Mouse (Mus musculus) liver (tissue): ENCODE measurements around the gene Mpdz.

ENCODE experiments used
- DNase-seq: peaks from one replicate; pipeline ENCODE4 v3.0.0-alpha.2; 2020; ENCODE audit warnings: mixed read lengths

Mpdz gene

DNA sequence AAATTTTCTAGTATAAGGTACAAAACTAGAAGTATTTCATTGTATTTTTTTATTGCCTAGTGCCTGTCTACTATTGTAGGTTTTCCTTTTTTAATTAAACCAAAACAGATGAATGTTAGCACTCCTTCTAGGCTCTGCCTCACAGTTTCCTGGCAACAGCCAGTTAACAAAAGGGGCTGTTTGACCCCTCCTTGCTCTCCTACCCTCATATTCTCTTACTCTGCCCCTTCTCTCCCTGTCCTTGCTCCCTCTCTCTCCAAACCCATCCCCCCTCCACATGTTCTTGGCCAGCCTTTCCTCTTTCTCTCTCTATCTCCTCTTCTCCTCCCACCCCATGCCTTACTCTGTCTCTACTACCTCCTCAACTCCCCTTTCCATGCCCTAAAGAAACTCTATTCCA, 53.4 kb downstream of the Mpdz start:
- DNase-seq = no peak

- DNase-seq = no peak
Observed at GRCm38 (mm10) chr4:81387644-81388043, 55.0 kb downstream of the Mpdz start.

DNA sequence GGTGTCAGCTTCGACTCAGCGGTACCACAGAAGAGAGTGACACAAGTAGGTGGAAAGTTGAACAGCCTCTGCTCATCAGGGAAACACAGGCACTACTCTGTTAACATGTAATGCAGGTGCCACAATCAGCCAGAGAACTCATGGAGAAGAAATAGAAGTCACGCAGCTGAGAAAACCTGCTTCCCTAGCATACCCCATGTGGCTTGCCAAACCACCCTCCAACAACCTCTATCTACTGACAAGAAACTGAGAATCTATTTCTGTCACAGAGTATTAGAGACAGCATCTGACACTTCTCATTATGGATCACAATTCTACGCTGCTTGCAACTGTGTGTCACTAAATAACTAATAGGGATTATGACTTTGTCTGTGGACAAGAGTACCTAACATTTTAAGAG, 70.3 kb downstream of the Mpdz start:
- DNase-seq = no peak

DNA sequence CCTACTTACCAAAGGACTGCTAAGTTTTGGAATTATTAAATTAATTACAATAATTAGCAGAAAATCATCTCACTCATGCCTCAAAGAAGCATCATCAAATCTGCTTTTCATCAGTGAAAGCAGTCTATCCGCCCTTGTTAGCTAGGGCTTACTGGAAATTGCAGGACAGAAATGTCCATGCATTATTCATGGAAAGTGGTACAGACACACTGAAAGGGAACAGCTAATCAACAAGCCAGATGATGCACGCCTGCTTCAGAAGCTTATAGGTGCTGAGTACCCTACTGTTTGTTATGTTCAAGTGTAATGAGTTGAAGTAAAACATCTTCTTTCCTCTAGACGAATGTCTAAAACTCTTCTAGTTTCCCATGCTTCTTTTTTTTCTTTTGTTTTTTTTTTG, 91.2 kb downstream of the Mpdz start:
- no peak for DNase-seq

DNA sequence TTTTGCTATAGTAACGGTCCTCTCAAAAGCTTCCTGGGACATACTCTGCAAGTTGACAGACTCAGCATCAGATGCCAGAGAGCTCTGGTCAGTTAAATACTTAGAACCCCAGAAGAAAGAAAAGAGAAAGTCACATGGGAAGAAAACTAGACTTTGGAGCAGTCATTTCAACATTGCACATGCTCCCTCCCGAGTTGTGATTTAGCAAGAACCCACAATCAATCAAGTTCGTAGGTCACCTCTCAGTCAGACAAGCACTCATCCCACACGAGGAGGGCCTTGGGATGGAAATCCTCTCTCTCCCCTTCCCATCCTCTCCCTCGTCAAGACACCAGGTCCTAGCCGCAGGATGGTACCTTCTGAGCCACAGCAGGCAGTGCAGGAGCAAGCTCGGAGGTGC, 94.0 kb downstream of the Mpdz start:
- DNase-seq = no peak

DNA sequence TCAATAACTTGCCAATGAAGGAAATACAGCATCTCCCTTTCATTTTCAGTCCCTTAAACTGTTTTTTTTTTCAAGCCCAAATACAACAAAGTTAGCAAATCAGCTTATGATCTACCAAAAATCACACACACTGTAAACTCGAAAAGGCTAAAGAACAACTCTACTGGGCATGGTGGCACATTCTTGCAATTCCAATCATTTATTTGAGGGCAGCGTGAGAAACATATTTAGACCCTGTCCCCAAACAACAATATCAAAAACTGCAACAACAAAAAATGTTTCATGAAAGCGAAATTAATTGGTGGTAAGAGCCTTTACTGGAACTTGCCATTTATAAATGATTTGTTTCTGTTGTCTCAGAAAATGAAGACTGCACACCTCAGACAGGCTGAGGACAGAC, 97.5 kb downstream of the Mpdz start:
- no peak for DNase-seq

DNA sequence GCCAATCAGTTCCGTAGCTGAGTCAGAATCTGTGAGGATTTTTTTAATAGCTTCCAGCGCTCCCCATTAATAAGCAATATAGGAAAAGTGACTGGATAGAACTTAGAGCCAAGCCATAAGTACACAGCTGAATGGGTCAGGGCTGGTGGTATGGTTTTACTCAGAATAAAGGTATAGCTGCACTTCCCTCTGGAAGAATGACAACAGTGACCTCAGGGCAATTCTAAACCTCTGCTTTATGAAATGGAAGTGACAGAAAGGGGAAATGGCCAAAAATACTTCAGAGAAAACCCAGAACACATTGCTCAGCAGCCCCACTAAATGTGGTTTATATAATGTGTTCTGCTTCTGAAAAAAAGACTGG, 109.0 kb downstream of the Mpdz start:
- DNase-seq = no peak

GRCm38 (mm10) chr4:81332901-81333627, 109.6 kb downstream of the Mpdz start:
- no peak for DNase-seq

- DNase-seq = no peak
Observed at GRCm38 (mm10) chr4:81332439-81332841, 110.2 kb downstream of the Mpdz start.

GRCm38 (mm10) chr4:81327694-81328093, 114.9 kb downstream of the Mpdz start:
- DNase-seq = no peak

GRCm38 (mm10) chr4:81323853-81324252, 118.8 kb downstream of the Mpdz start:
- no peak for DNase-seq

GRCm38 (mm10) chr4:81322232-81322631, 120.4 kb downstream of the Mpdz start:
- DNase-seq = no peak

- no peak for DNase-seq
Observed at GRCm38 (mm10) chr4:81314618-81315017, 128.0 kb downstream of the Mpdz start.

DNA sequence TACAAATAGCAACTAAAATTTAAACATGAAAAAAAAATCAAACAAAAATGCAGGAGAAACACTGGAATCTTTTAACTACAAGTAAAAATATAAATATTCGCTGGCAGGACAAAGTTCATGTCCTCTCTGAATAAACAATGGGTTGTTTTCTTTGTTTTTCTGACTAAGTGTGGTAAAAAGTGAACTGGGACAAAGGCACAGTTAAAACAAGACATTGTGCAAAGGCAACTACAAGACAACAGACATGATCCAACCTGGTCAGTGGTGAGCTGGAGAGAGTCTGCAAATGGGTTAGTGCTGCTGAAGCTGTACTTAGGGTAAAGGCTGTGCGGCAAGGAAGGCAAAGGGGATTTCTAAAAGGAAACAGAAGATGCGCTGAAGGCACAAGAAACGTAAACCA, 129.4 kb downstream of the Mpdz start:
- DNase-seq = no peak

DNA sequence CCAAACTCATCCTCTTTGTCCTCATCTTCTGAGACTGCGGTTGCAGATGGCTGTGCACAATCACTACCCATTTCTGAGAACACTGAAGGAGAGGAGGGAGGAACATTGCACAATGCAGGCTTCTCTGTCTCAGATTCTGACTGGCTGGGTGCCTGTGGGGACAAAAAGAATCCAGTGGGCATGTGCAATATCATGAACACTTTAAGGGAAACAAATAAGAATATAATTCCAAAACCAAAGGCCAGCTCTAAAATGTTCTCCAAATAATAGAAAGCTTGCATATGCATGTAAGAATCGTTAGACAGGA, 132.5 kb downstream of the Mpdz start:
- no peak for DNase-seq

DNA sequence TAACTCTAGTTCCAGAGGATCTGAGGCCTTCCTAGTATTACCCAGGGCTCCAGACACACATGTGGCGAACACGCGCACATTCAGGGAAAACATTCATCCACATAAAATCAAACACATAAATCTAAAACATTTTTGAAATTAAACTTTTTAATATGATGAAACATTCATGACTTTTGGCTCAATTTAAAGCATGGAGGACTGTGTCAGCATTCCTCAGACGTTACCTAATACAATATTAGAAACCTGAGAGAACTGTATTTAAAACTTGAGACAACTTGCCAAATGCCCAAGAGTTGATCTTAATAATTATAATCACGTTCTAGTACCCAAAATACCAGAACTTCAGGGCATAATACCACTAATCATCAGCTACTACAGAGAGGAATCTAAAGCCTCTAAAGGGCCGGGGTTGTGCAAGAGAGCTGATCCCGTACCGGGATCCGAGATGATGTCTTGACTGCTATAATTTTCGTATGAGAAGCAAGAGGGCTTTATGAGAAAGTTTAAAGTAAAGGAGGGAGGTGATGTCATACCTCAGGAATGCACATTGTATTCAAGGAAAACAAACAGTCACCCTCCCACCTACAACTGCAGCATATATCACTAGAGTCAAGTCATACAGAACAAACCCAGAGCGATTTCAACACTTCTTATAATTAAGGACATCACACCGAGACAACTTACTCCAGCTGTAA, 133.0 kb downstream of the Mpdz start:
- no peak for DNase-seq

- no peak for DNase-seq
Observed at GRCm38 (mm10) chr4:81307596-81308265, 134.9 kb downstream of the Mpdz start.

GRCm38 (mm10) chr4:81302056-81302455, 140.6 kb downstream of the Mpdz start:
- DNase-seq = no peak

DNA sequence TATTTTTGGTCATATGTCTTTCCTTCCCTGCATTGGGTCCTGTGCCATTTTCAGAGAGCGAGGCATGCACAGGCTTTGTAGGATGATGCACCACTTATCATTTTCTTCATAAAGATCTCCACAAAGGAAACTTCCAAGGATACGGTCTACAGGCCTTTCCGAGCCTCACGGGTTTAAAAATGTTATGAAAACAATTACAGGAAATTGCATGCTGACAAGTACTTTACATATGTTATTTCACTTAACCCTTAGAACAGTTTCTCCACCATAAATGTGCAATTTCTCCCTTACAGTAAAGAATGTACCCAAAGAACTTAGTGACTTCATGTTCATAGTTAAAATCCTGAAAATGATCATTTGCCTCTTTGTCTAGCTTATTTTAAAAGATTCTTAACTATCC, 144.2 kb downstream of the Mpdz start:
- DNase-seq = no peak

- no peak for DNase-seq
Observed at GRCm38 (mm10) chr4:81293309-81293708, 149.3 kb downstream of the Mpdz start.

DNA sequence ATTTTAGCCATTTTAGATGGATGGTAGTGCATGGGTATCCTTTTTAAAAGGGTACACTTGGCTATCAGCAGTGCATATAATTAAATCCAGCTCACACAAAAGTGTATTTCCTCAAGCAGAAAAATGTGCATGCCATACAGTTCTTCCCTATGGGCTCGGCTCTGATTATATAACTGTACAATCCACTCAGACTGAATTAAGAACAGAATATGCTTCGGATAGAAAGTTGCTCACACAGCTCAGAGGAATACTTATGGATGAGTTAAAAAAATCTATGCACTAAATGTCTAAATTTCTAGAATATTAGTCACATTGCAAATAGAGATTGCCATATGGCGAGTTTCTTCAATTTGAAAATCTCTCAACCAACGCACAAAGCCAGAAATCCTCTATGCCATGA, 157.1 kb downstream of the Mpdz start:
- no peak for DNase-seq

DNA sequence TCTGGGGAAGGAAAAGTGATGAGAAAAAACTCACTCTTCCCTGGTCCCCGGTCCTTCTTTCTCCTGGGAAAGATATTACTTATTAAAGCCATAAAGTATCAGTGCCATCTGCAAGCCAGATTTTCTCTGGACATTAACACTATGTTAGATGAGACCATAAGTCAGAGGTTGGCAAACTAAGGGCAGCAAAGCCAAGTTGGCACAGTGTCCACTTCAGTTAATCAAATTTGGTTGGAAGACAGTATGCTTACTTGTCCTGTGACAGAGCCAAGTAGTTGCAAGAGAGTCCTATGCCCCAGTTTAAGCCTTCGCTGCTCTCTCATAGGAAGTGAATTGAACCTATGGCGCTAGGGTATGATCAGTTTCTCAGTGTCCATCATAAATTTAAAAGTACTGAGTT, 159.0 kb downstream of the Mpdz start:
- no peak for DNase-seq

GRCm38 (mm10) chr4:81283081-81283480, 159.5 kb downstream of the Mpdz start:
- no peak for DNase-seq

DNA sequence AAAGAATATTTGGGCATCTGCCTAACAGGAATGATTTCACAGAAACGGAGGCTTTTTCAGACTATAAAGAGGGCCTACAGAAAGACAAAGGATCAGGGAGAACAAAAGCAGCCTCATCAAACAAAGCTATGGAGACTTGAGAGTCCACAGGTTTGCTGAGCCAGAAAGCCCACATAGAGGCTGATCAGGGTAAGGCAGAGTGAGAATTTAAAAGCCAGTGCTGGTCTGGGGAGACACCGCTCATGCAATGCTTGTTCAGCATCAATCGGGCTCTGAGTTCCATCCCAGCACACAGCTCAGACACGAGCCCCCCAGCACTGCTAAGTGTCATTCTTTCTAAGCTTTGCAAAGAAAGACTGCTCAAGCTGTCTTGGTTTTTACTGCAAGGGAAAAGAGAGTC, 162.5 kb downstream of the Mpdz start:
- no peak for DNase-seq

DNA sequence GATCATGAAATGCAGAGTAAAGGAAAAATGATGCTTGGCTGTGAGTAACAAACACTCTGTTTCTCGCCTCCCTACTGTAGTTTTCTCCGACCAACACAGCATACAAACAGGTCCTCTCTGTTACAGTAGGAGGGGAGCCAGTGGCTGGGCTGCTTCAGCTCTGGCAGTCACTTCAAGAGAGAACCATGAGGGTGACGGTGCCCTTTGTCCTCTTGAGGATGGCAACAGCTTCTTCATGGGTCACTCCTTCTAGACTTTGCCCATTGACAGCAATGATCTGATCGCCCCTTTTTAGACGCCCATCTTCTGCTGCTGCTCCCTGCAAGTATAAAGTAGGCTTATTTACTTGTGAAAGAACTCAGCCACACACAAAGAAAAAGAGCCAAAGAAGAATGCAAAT, 163.2 kb downstream of the Mpdz start:
- DNase-seq = no peak
